Mouse (Mus musculus): Measurements from ENCODE around the gene Wipi1.

- no peak for TF ChIP-seq CTCF (conservative IDR thresholded peaks at IDR 0.05; ENCODE audit: low read length)
- TF ChIP-seq NANOG (IDR thresholded peaks at IDR 0.05; ENCODE audit: borderline replicate concordance, low read length) = no peak
- TF ChIP-seq POU5F1 (IDR thresholded peaks at IDR 0.05; ENCODE audit: borderline replicate concordance, low read length) = no peak
Observed at GRCm38 (mm10) chr11:109652505-109652904, 40.7 kb upstream of the Wipi1 start.
